Mouse (Mus musculus) common myeloid progenitor, adult 5-6 weeks (primary cell): ENCODE results near the gene Dlgap4. TPM values are rescaled to one million over a fixed set of nuclear protein-coding genes. Genes with fewer than 3 reads are reported as not detected.

Experiments used
- ATAC-seq: replicated peaks from 2 replicates; pipeline ENCODE4 v1.8.0; 2016; ENCODE audit warnings: low read depth, mild to moderate bottlenecking, moderate TSS enrichment, inconsistent platforms; ENCODE audit not compliant: poor library complexity, severe bottlenecking
- total RNA-seq: library from RNA; stranded (forward); fragments of 200-1000, 187-1606 nt; gene quantifications from 2 replicates; pipeline ENCODE4 v1.2.3, GENCODE M21; 2017

The Dlgap4 gene
- total RNA-seq = 5.4 and 11.6 TPM in 2 replicates

GRCm38 (mm10) chr2:156613541-156614257, at the start of gene Dlgap4:
TSS of gene Dlgap4 (plus strand) at chr2:156613705.
- no peak for ATAC-seq

- no peak for ATAC-seq
Measured at GRCm38 (mm10) chr2:156566512-156566911, 47.0 kb upstream of the Dlgap4 start.

- no peak for ATAC-seq
Measured at GRCm38 (mm10) chr2:156568647-156569046, 44.9 kb upstream of the Dlgap4 start.

- no peak for ATAC-seq
Measured at GRCm38 (mm10) chr2:156569261-156569660, 44.2 kb upstream of the Dlgap4 start.

- ATAC-seq = no peak
Measured at GRCm38 (mm10) chr2:156571521-156571920, 42.0 kb upstream of the Dlgap4 start.

- no peak for ATAC-seq
Measured at GRCm38 (mm10) chr2:156576850-156577587, 36.5 kb upstream of the Dlgap4 start.

GRCm38 (mm10) chr2:156580507-156580906, 33.0 kb upstream of the Dlgap4 start:
- ATAC-seq = no peak

GRCm38 (mm10) chr2:156581244-156581643, 32.3 kb upstream of the Dlgap4 start:
- no peak for ATAC-seq

- ATAC-seq = no peak
Measured at GRCm38 (mm10) chr2:156582887-156583286, 30.6 kb upstream of the Dlgap4 start.

GRCm38 (mm10) chr2:156584154-156584796, 29.2 kb upstream of the Dlgap4 start:
- ATAC-seq = no peak

GRCm38 (mm10) chr2:156584797-156585471, 28.6 kb upstream of the Dlgap4 start:
- ATAC-seq = no peak

- no peak for ATAC-seq
Measured at GRCm38 (mm10) chr2:156589481-156589880, 24.0 kb upstream of the Dlgap4 start.

- no peak for ATAC-seq
Measured at GRCm38 (mm10) chr2:156594987-156595490, 18.5 kb upstream of the Dlgap4 start.

- ATAC-seq = no peak
Measured at GRCm38 (mm10) chr2:156602581-156602980, 10.9 kb upstream of the Dlgap4 start.

GRCm38 (mm10) chr2:156603671-156604070, 9.8 kb upstream of the Dlgap4 start:
- no peak for ATAC-seq

GRCm38 (mm10) chr2:156605144-156605543, 8.4 kb upstream of the Dlgap4 start:
- ATAC-seq = no peak

GRCm38 (mm10) chr2:156605971-156606370, 7.5 kb upstream of the Dlgap4 start:
- no peak for ATAC-seq

GRCm38 (mm10) chr2:156613081-156613540, 394 bp upstream of the Dlgap4 start:
- no peak for ATAC-seq

GRCm38 (mm10) chr2:156614258-156614556, 702 bp downstream of the Dlgap4 start:
- no peak for ATAC-seq
